Comparison of ENCODE assay signal across 8 mouse cellular contexts in genomic region chr11:7161502-7162174, GRCm38 (mm10). TPM values are rescaled to one million over a fixed set of nuclear protein-coding genes. Genes with fewer than 3 reads are reported as not detected.
A peak's percentile ranks its signal among the peaks of the same experiment; 100 is the strongest.
DNase-seq lines count a peak whose midpoint lies in the region; ATAC-seq and TF ChIP-seq lines count a peak whose summit lies in the region.
"Had no signal": no experiment of that assay in that cellular context is flagged by ENCODE, and none has a peak within 500 bp of the region (broad histone marks: within the 10 kb centered on the region; RNA-seq: fewer than 3 reads in every experiment).

No protein-coding gene starts in this region.

- WGBS in hindbrain, embryonic 11.5 days, result 78% methylated on average over 8 of the region's 8 CpGs
- WGBS in limb, embryonic 10.5 days, result 78% methylated on average over 8 of the region's 8 CpGs
- 80% methylated on average over 8 of the region's 8 CpGs for WGBS in neural tube, embryonic 14.5 days

- peak; percentile 22 for DNase-seq in ovary, postnatal 14 days (ENCODE audit: low spot score)
- no peak for DNase-seq in ovary, adult 18-20 months (ENCODE audit: low spot score)
- DNase-seq in brain, embryonic 14.5 days (ENCODE audit: low read depth), result peak; percentile 70
- DNase-seq in hindbrain, embryonic 11.5 days (ENCODE audit: low spot score), result peak; percentile 70
- peak; percentile 40 for DNase-seq in limb, embryonic 10.5 days (ENCODE audit: low spot score)

- H3K27ac ChIP-seq in hindbrain, embryonic 11.5 days (ENCODE audit: low read depth, low read length), result no peak overlapping the region
- H3K27ac ChIP-seq in limb, embryonic 10.5 days, result no peak overlapping the region
- H3K27ac ChIP-seq in neural tube, embryonic 14.5 days (ENCODE audit: low read depth, low read length), result no peak overlapping the region; the same call in 1 of the 2 replicates

- no peaks in the 10 kb centered on the region for H3K36me3 ChIP-seq in hindbrain, embryonic 11.5 days (ENCODE audit: control insufficient read depth, insufficient read depth, low read length)
- no peaks in the 10 kb centered on the region for H3K36me3 ChIP-seq in limb, embryonic 10.5 days
- no peaks in the 10 kb centered on the region; the same call in 1 of the 2 replicates for H3K36me3 ChIP-seq in neural tube, embryonic 14.5 days (ENCODE audit: control insufficient read depth, insufficient read depth, low read length)

- H3K9ac ChIP-seq in hindbrain, embryonic 11.5 days (ENCODE audit: low read depth, low read length), result no peak overlapping the region
- H3K9ac ChIP-seq in neural tube, embryonic 14.5 days (replicated peaks; ENCODE audit: low read depth, low read length), result no peak overlapping the region

- TF ChIP-seq CTCF in brain, embryonic 14.5 days (IDR thresholded peaks at IDR 0.05; ENCODE audit: borderline replicate concordance, extremely low read depth, insufficient read depth, insufficient read length), result peak; percentile 70; the same call in 1 of the 2 replicates

- H3K4me1 ChIP-seq in hindbrain, embryonic 11.5 days (replicated peaks; ENCODE audit: control insufficient read depth, insufficient read depth, low read length), result 0 out of 2 replicates have a peak, but pooled peaks cover 2% of the 10 kb centered on the region
- 0 out of 2 replicates have a peak, but pooled peaks cover 2% of the 10 kb centered on the region for H3K4me1 ChIP-seq in limb, embryonic 10.5 days
- H3K4me1 ChIP-seq in neural tube, embryonic 14.5 days (ENCODE audit: control insufficient read depth, insufficient read depth, low read length), result peaks cover 3% of the 10 kb centered on the region; the same call in 1 of the 2 replicates

- no peak overlapping the region for H3K4me3 ChIP-seq in hindbrain, embryonic 11.5 days (ENCODE audit: low read depth, low read length)
- H3K4me3 ChIP-seq in limb, embryonic 10.5 days, result no peak overlapping the region
- H3K4me3 ChIP-seq in neural tube, embryonic 14.5 days (ENCODE audit: low read depth, low read length), result no peak overlapping the region

- H3K9me3 ChIP-seq in hindbrain, embryonic 11.5 days (ENCODE audit: control insufficient read depth, low read length), result no peaks in the 10 kb centered on the region
- no peaks in the 10 kb centered on the region for H3K9me3 ChIP-seq in limb, embryonic 10.5 days (replicated peaks)
- H3K9me3 ChIP-seq in neural tube, embryonic 14.5 days (ENCODE audit: control insufficient read depth, low read length), result no peaks in the 10 kb centered on the region

- peak; percentile 62 for ATAC-seq in hindbrain, embryonic 11.5 days (ENCODE audit: low FRiP score)
- ATAC-seq in neural tube, embryonic 14.5 days (ENCODE audit: low read depth), result peak; percentile 36; the same call in 1 of the 2 replicates
- ATAC-seq in erythroid progenitor cell, adult 5-6 weeks (replicated peaks; ENCODE audit: low FRiP score, poor library complexity, severe bottlenecking), result no peak

- no peaks in the 10 kb centered on the region for H3K27me3 ChIP-seq in hindbrain, embryonic 11.5 days (ENCODE audit: control insufficient read depth, insufficient read depth, low read length)
- no peaks in the 10 kb centered on the region for H3K27me3 ChIP-seq in limb, embryonic 10.5 days (ENCODE audit: low read depth, poor library complexity, severe bottlenecking)
- H3K27me3 ChIP-seq in neural tube, embryonic 14.5 days (ENCODE audit: control insufficient read depth, insufficient read depth, low read length), result no peaks in the 10 kb centered on the region

- H3K4me2 ChIP-seq in hindbrain, embryonic 11.5 days (replicated peaks; ENCODE audit: low read depth, low read length), result no peak overlapping the region
- no peak overlapping the region for H3K4me2 ChIP-seq in neural tube, embryonic 14.5 days (ENCODE audit: low read depth, low read length)

- no peak for TF ChIP-seq POLR2A in brain, embryonic 14.5 days (IDR thresholded peaks at IDR 0.05; ENCODE audit: borderline replicate concordance, extremely low read depth, insufficient read depth, insufficient read length, poor library complexity, severe bottlenecking)

RNA-seq across cellular contexts. Expression of gene Gm11985, which starts 26.7 kb away (rescaled TPM):
- not detected in 2 replicates for polyA plus RNA-seq in brain, embryonic 14.5 days (2012; rRNA removed)
- not detected in 2 replicates for polyA plus RNA-seq in hindbrain, embryonic 11.5 days (2014; fragmentation: Nextera tagmentation; extraction: Ambion mirVana)
- not detected in 2 replicates for polyA plus RNA-seq in limb, embryonic 10.5 days (2016; fragmentation: Nextera tagmentation; extraction: Ambion mirVana)
- 0.20 TPM in 1 of 2 replicates, not detected in the other for polyA plus RNA-seq in neural tube, embryonic 14.5 days (2014; fragmentation: Nextera tagmentation; extraction: Ambion mirVana)
- not detected in 2 replicates for total RNA-seq in erythroid progenitor cell, adult 5-6 weeks (2015; ENCODE audit: low replicate concordance)
- total RNA-seq in erythroid progenitor cell, adult 5-6 weeks (2017; ENCODE audit: low replicate concordance), result not detected in 2 replicates
- polyA plus RNA-seq: gonadal fat pad, adult 2 months had no signal

RNA-seq across cellular contexts. Expression of gene Igfbp1, which starts 35.9 kb away (rescaled TPM):
- 0.15 and 0.22 TPM in 2 replicates for polyA plus RNA-seq in brain, embryonic 14.5 days (2012; rRNA removed)
- polyA plus RNA-seq in hindbrain, embryonic 11.5 days (2014; fragmentation: Nextera tagmentation; extraction: Ambion mirVana), result 0.14 and 0.67 TPM in 2 replicates
- 0.21 TPM in 1 of 2 replicates, not detected in the other for polyA plus RNA-seq in limb, embryonic 10.5 days (2016; fragmentation: Nextera tagmentation; extraction: Ambion mirVana)
- polyA plus RNA-seq in neural tube, embryonic 14.5 days (2014; fragmentation: Nextera tagmentation; extraction: Ambion mirVana), result 0.46 TPM in 1 of 2 replicates, not detected in the other
- not detected in 2 replicates for total RNA-seq in erythroid progenitor cell, adult 5-6 weeks (2015; ENCODE audit: low replicate concordance)
- not detected in 2 replicates for total RNA-seq in erythroid progenitor cell, adult 5-6 weeks (2017; ENCODE audit: low replicate concordance)

RNA-seq across cellular contexts. Expression of gene Igfbp3, which starts 52.1 kb away (rescaled TPM):
- polyA plus RNA-seq in brain, embryonic 14.5 days (2012; rRNA removed), result 22.6 and 33.6 TPM in 2 replicates
- 16.8 and 19.1 TPM in 2 replicates for polyA plus RNA-seq in hindbrain, embryonic 11.5 days (2014; fragmentation: Nextera tagmentation; extraction: Ambion mirVana)
- polyA plus RNA-seq in limb, embryonic 10.5 days (2016; fragmentation: Nextera tagmentation; extraction: Ambion mirVana), result 37.3 and 51.1 TPM in 2 replicates
- 14.2 and 23.3 TPM in 2 replicates for polyA plus RNA-seq in neural tube, embryonic 14.5 days (2014; fragmentation: Nextera tagmentation; extraction: Ambion mirVana)
- 1.1 TPM in 1 of 2 replicates, not detected in the other for total RNA-seq in erythroid progenitor cell, adult 5-6 weeks (2015; ENCODE audit: low replicate concordance)
- not detected in 2 replicates for total RNA-seq in erythroid progenitor cell, adult 5-6 weeks (2017; ENCODE audit: low replicate concordance)
